Mouse (Mus musculus): ENCODE results near the gene Ylpm1. TPM values are rescaled to one million over a fixed set of nuclear protein-coding genes. Genes with fewer than 3 reads are reported as not detected.
A peak's percentile ranks its signal among the peaks of the same experiment; 100 is the strongest.

Gene Ylpm1
- polyA plus RNA-seq, 1 experiment from 2014 or later = 49.2 TPM

- Histone ChIP-seq H3K27me3 (ENCODE audit: control insufficient read depth, insufficient read depth, low read length) (no peaks in the 10 kb centered on the region), H3K36me3 (ENCODE audit: control insufficient read depth, insufficient read depth, low read length) (no peaks in the 10 kb centered on the region), H3K9ac (ENCODE audit: low read length) (no peak overlapping the region), H3K4me3 (ENCODE audit: low read depth, low read length) (no peak overlapping the region), H3K27ac (replicated peaks; ENCODE audit: low read depth, low read length) (no peak overlapping the region), H3K4me1 (ENCODE audit: control insufficient read depth, insufficient read depth, low read length) (peaks cover 12% of the 10 kb centered on the region), H3K9me3 (ENCODE audit: control insufficient read depth, low read length) (no peaks in the 10 kb centered on the region), H3K4me2 (ENCODE audit: low read depth, severe bottlenecking) (no peak overlapping the region)
- peak; percentile 49 for DNase-seq (ENCODE audit: low spot score)
- 25% methylated on average over 14 of the region's 14 CpGs for WGBS
- peak; percentile 18; the same call in 1 of the 2 replicates for ATAC-seq (ENCODE audit: insufficient number of reproducible peaks, low FRiP score, low TSS enrichment, low read depth)
These were observed 97.9 kb downstream of the Ylpm1 start for GRCm38 (mm10) chr12:85094010-85094409.

GRCm38 (mm10) chr12:85094706-85095105 lies 98.6 kb downstream of the Ylpm1 start:
- Histone ChIP-seq H3K4me1 (ENCODE audit: control insufficient read depth, insufficient read depth, low read length) (peaks cover 12% of the 10 kb centered on the region), H3K4me3 (ENCODE audit: low read depth, low read length) (no peak overlapping the region), H3K9ac (ENCODE audit: low read length) (no peak overlapping the region), H3K36me3 (ENCODE audit: control insufficient read depth, insufficient read depth, low read length) (no peaks in the 10 kb centered on the region), H3K27ac (replicated peaks; ENCODE audit: low read depth, low read length) (no peak overlapping the region), H3K9me3 (ENCODE audit: control insufficient read depth, low read length) (no peaks in the 10 kb centered on the region), H3K4me2 (ENCODE audit: low read depth, severe bottlenecking) (no peak overlapping the region), H3K27me3 (ENCODE audit: control insufficient read depth, insufficient read depth, low read length) (no peaks in the 10 kb centered on the region)
- ATAC-seq (ENCODE audit: insufficient number of reproducible peaks, low FRiP score, low TSS enrichment, low read depth) (no peak), DNase-seq (ENCODE audit: low spot score) (no peak)
- WGBS = 77% methylated on average over 10 of the region's 10 CpGs

- no peak overlapping the region for H3K4me2 ChIP-seq (ENCODE audit: low read depth, severe bottlenecking)
- no peaks in the 10 kb centered on the region for H3K27me3 ChIP-seq (ENCODE audit: control insufficient read depth, insufficient read depth, low read length)
- ATAC-seq (ENCODE audit: insufficient number of reproducible peaks, low FRiP score, low TSS enrichment, low read depth) = no peak
- no peaks in the 10 kb centered on the region for H3K36me3 ChIP-seq (ENCODE audit: control insufficient read depth, insufficient read depth, low read length)
- WGBS = 89% methylated on average over 11 of the region's 11 CpGs
- no peak overlapping the region for H3K9ac ChIP-seq (ENCODE audit: low read length)
- peaks cover 12% of the 10 kb centered on the region for H3K4me1 ChIP-seq (ENCODE audit: control insufficient read depth, insufficient read depth, low read length)
- H3K4me3 ChIP-seq (ENCODE audit: low read depth, low read length) = no peak overlapping the region
- H3K9me3 ChIP-seq (ENCODE audit: control insufficient read depth, low read length) = no peaks in the 10 kb centered on the region
- DNase-seq (ENCODE audit: low spot score) = no peak
- no peak overlapping the region for H3K27ac ChIP-seq (replicated peaks; ENCODE audit: low read depth, low read length)
These were observed 99.0 kb downstream of the Ylpm1 start for GRCm38 (mm10) chr12:85095146-85095545.

- H3K4me3 ChIP-seq (ENCODE audit: low read depth, low read length) = no peak overlapping the region
- ATAC-seq (ENCODE audit: insufficient number of reproducible peaks, low FRiP score, low TSS enrichment, low read depth) (no peak), DNase-seq (ENCODE audit: low spot score) (no peak)
- no peaks in the 10 kb centered on the region for H3K27me3 ChIP-seq (ENCODE audit: control insufficient read depth, insufficient read depth, low read length)
- H3K4me2 ChIP-seq (ENCODE audit: low read depth, severe bottlenecking) = no peak overlapping the region
- H3K9me3 ChIP-seq (ENCODE audit: control insufficient read depth, low read length) = no peaks in the 10 kb centered on the region
- H3K36me3 ChIP-seq (ENCODE audit: control insufficient read depth, insufficient read depth, low read length) = no peaks in the 10 kb centered on the region
- 90% methylated on average over 7 of the region's 7 CpGs for WGBS
- H3K9ac ChIP-seq (ENCODE audit: low read length) = no peak overlapping the region
- peaks cover 12% of the 10 kb centered on the region for H3K4me1 ChIP-seq (ENCODE audit: control insufficient read depth, insufficient read depth, low read length)
- no peak overlapping the region for H3K27ac ChIP-seq (replicated peaks; ENCODE audit: low read depth, low read length)
These were observed 99.7 kb downstream of the Ylpm1 start for GRCm38 (mm10) chr12:85095859-85096258.

GRCm38 (mm10) chr12:85101001-85101400 lies 104.9 kb downstream of the Ylpm1 start:
- H3K27ac ChIP-seq (replicated peaks; ENCODE audit: low read depth, low read length) = no peak overlapping the region
- ATAC-seq (ENCODE audit: insufficient number of reproducible peaks, low FRiP score, low TSS enrichment, low read depth) = no peak
- WGBS = 72% methylated on average over 14 of the region's 14 CpGs

GRCm38 (mm10) chr12:85101521-85102106 lies 105.5 kb downstream of the Ylpm1 start:
- no peaks in the 10 kb centered on the region for H3K36me3 ChIP-seq (ENCODE audit: control insufficient read depth, insufficient read depth, low read length)
- H3K4me1 ChIP-seq (ENCODE audit: control insufficient read depth, insufficient read depth, low read length) = 0 out of 2 replicates have a peak, but pooled peaks cover 2% of the 10 kb centered on the region
- no peaks in the 10 kb centered on the region for H3K9me3 ChIP-seq (ENCODE audit: control insufficient read depth, low read length)
- H3K4me2 ChIP-seq (ENCODE audit: low read depth, severe bottlenecking) = no peak overlapping the region
- ATAC-seq (ENCODE audit: insufficient number of reproducible peaks, low FRiP score, low TSS enrichment, low read depth) (no peak), DNase-seq (ENCODE audit: low spot score) (no peak)
- no peaks in the 10 kb centered on the region for H3K27me3 ChIP-seq (ENCODE audit: control insufficient read depth, insufficient read depth, low read length)
- no peak overlapping the region for H3K9ac ChIP-seq (ENCODE audit: low read length)
- H3K27ac ChIP-seq (replicated peaks; ENCODE audit: low read depth, low read length) = no peak overlapping the region
- H3K4me3 ChIP-seq (ENCODE audit: low read depth, low read length) = no peak overlapping the region
- WGBS = 81% methylated on average over 5 of the region's 5 CpGs

More at GRCm38 (mm10) chr12:85101001-85101400, 104.9 kb downstream of the Ylpm1 start:
- H3K36me3 ChIP-seq (ENCODE audit: control insufficient read depth, insufficient read depth, low read length) = no peaks in the 10 kb centered on the region
- no peak overlapping the region for H3K4me3 ChIP-seq (ENCODE audit: low read depth, low read length)
- H3K9me3 ChIP-seq (ENCODE audit: control insufficient read depth, low read length) = no peaks in the 10 kb centered on the region
- no peak for DNase-seq (ENCODE audit: low spot score)
- H3K9ac ChIP-seq (ENCODE audit: low read length) = no peak overlapping the region
- H3K27me3 ChIP-seq (ENCODE audit: control insufficient read depth, insufficient read depth, low read length) = no peaks in the 10 kb centered on the region
- no peak overlapping the region for H3K4me2 ChIP-seq (ENCODE audit: low read depth, severe bottlenecking)
- peaks cover 6% of the 10 kb centered on the region; the same call in 1 of the 2 replicates for H3K4me1 ChIP-seq (ENCODE audit: control insufficient read depth, insufficient read depth, low read length)

- H3K4me2 ChIP-seq (ENCODE audit: low read depth, severe bottlenecking) = no peak overlapping the region
- DNase-seq (ENCODE audit: low spot score) = no peak
- no peak overlapping the region for H3K27ac ChIP-seq (replicated peaks; ENCODE audit: low read depth, low read length)
- H3K9me3 ChIP-seq (ENCODE audit: control insufficient read depth, low read length) = no peaks in the 10 kb centered on the region
- no peaks in the 10 kb centered on the region for H3K27me3 ChIP-seq (ENCODE audit: control insufficient read depth, insufficient read depth, low read length)
- H3K36me3 ChIP-seq (ENCODE audit: control insufficient read depth, insufficient read depth, low read length) = no peaks in the 10 kb centered on the region
- no peak overlapping the region for H3K4me3 ChIP-seq (ENCODE audit: low read depth, low read length)
- ATAC-seq (ENCODE audit: insufficient number of reproducible peaks, low FRiP score, low TSS enrichment, low read depth) = no peak
- no peaks in the 10 kb centered on the region for H3K4me1 ChIP-seq (ENCODE audit: control insufficient read depth, insufficient read depth, low read length)
- no peak overlapping the region for H3K9ac ChIP-seq (ENCODE audit: low read length)
- 69% methylated on average over 8 of the region's 8 CpGs for WGBS
These were observed 107.0 kb downstream of the Ylpm1 start for GRCm38 (mm10) chr12:85103096-85103495.

- H3K4me2 ChIP-seq (ENCODE audit: low read depth, severe bottlenecking) = no peak overlapping the region
- ATAC-seq (ENCODE audit: insufficient number of reproducible peaks, low FRiP score, low TSS enrichment, low read depth) (no peak), DNase-seq (ENCODE audit: low spot score) (no peak)
- no peaks in the 10 kb centered on the region for H3K27me3 ChIP-seq (ENCODE audit: control insufficient read depth, insufficient read depth, low read length)
- H3K36me3 ChIP-seq (ENCODE audit: control insufficient read depth, insufficient read depth, low read length) = no peaks in the 10 kb centered on the region
- H3K4me3 ChIP-seq (ENCODE audit: low read depth, low read length) = no peak overlapping the region
- H3K27ac ChIP-seq (replicated peaks; ENCODE audit: low read depth, low read length) = no peak overlapping the region
- 87% methylated on average over 8 of the region's 8 CpGs for WGBS
- H3K4me1 ChIP-seq (ENCODE audit: control insufficient read depth, insufficient read depth, low read length) = peaks cover 5% of the 10 kb centered on the region; the same call in 1 of the 2 replicates
- H3K9me3 ChIP-seq (ENCODE audit: control insufficient read depth, low read length) = no peaks in the 10 kb centered on the region
- H3K9ac ChIP-seq (ENCODE audit: low read length) = no peak overlapping the region
These were observed 108.7 kb downstream of the Ylpm1 start for GRCm38 (mm10) chr12:85104789-85105188.

- Histone ChIP-seq H3K36me3 (ENCODE audit: control insufficient read depth, insufficient read depth, low read length) (no peaks in the 10 kb centered on the region), H3K4me1 (ENCODE audit: control insufficient read depth, insufficient read depth, low read length) (peaks cover 6% of the 10 kb centered on the region; the same call in 1 of the 2 replicates), H3K9me3 (ENCODE audit: control insufficient read depth, low read length) (no peaks in the 10 kb centered on the region), H3K27me3 (ENCODE audit: control insufficient read depth, insufficient read depth, low read length) (no peaks in the 10 kb centered on the region), H3K9ac (ENCODE audit: low read length) (no peak overlapping the region), H3K27ac (replicated peaks; ENCODE audit: low read depth, low read length) (no peak overlapping the region), H3K4me2 (ENCODE audit: low read depth, severe bottlenecking) (peak overlapping the region; percentile 27; the same call in 1 of the 2 replicates), H3K4me3 (ENCODE audit: low read depth, low read length) (no peak overlapping the region)
- WGBS = 1% methylated on average over 8 of the region's 8 CpGs
- peak; percentile 48 for DNase-seq (ENCODE audit: low spot score)
- ATAC-seq (ENCODE audit: insufficient number of reproducible peaks, low FRiP score, low TSS enrichment, low read depth) = no peak
These were observed 110.2 kb downstream of the Ylpm1 start for GRCm38 (mm10) chr12:85106292-85106691.
